Mouse (Mus musculus) hindbrain, embryonic 16.5 days (tissue): ENCODE data around the gene Shroom3. TPM values are rescaled to one million over a fixed set of nuclear protein-coding genes. Genes with fewer than 3 reads are reported as not detected.

Source experiments
- ATAC-seq: fragments of 200-750 bp; cut with Nextera tagmentation; 2 replicates; pipeline ENCODE4 v1.8.0; 2017; ENCODE audit warnings: moderate TSS enrichment, moderate library complexity
- H3K27ac ChIP-seq: fragments of 300-500 bp; sonication (generic); 2 replicates; pipeline ENCODE4 v1.5.1; 2014; ENCODE audit warnings: low read depth, mild to moderate bottlenecking, control low read depth, low read length, moderate library complexity
- H3K27me3 ChIP-seq: fragments of 300-500 bp; sonication (generic); replicated peaks from 2 replicates; pipeline ENCODE4 v1.6.1; 2014; ENCODE audit warnings: low read length; ENCODE audit not compliant: control insufficient read depth, insufficient read depth
- H3K36me3 ChIP-seq: fragments of 300-500 bp; sonication (generic); 2 replicates; pipeline ENCODE4 v1.6.1; 2014; ENCODE audit warnings: mild to moderate bottlenecking, low read length, moderate library complexity, mixed read lengths; ENCODE audit not compliant: control insufficient read depth, insufficient read depth
- H3K4me1 ChIP-seq: fragments of 300-500 bp; sonication (generic); 2 replicates; pipeline ENCODE4 v1.6.1; 2014; ENCODE audit warnings: low read depth, low read length; ENCODE audit not compliant: control insufficient read depth, insufficient read depth
- H3K4me2 ChIP-seq: fragments of 300-500 bp; sonication (generic); 2 replicates; pipeline ENCODE4 v1.6.1; 2014; ENCODE audit warnings: mild to moderate bottlenecking, low read length, control low read depth, moderate library complexity
- H3K4me3 ChIP-seq: fragments of 300-500 bp; sonication (generic); 2 replicates; pipeline ENCODE4 v1.5.1; 2014; ENCODE audit warnings: mild to moderate bottlenecking, low read length, control low read depth, moderate library complexity
- H3K9ac ChIP-seq: fragments of 300-500 bp; sonication (generic); 2 replicates; pipeline ENCODE4 v1.6.1; 2014; ENCODE audit warnings: low read depth, mild to moderate bottlenecking, control low read depth, low read length, moderate library complexity
- H3K9me3 ChIP-seq: fragments of 300-500 bp; sonication (generic); 2 replicates; pipeline ENCODE4 v1.6.1; 2014; ENCODE audit warnings: mild to moderate bottlenecking, low read length, moderate library complexity; ENCODE audit not compliant: control insufficient read depth
- WGBS: fragments of 180-500 bp; shearing (Covaris S2); extraction: QIAGEN DNeasy Blood & Tissue Kit; methylation state at CpG from one replicate; pipeline ENCODE4 v1.1.7; 2014; 5-methylcytosine and 5-hydroxymethylcytosine counted together
- microRNA counts: library from miRNA; unstranded; fragments of <30 nt; microRNA quantifications from one replicate; lab custom pipeline; 2016
- microRNA-seq: library from miRNA; unstranded; fragments of <30 nt; microRNA quantifications from one replicate; pipeline ENCODE4, GENCODE M21; 2017
- polyA plus RNA-seq: library from polyadenylated mRNA; unstranded; fragments of >200 nt; fragmentation: Nextera tagmentation; extraction: Ambion mirVana; gene quantifications from 2 replicates; pipeline ENCODE4 v1.2.1, GENCODE M21; 2015

Shroom3 gene
- polyA plus RNA-seq, 1 experiment from 2014 or later, result 1.4 TPM

DNA sequence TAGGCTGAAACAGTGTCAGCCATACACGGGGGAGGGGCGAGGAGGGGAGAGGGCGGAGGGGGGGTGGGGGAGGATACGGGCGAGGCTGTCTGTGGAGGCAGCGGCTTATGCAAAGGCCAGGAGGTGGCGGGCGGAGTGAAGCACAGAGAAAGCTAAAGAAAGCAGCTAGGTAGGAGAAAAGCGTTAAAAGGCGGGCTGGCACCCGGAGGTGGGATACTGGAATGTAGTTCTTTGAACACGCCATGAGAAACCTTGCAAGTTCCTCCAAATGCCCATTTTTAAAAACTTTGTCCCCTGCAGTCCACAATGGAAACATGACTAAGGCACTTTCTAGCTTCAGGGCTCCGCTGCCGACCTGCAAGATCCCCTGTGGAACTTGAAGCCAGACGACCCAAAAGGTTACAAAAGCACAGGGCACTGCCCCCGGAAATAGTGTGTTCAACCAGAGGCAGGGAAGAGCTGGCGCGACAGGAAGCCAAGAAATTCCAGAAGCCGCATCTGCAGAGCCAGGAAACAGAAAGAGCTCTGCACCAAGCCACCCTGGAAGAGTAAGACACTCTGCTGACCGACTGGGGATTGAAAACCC lies 322.1 kb downstream of the Shroom3 start:
- H3K27me3 ChIP-seq, result no peaks in the 10 kb centered on the region
- no peaks in the 10 kb centered on the region for H3K36me3 ChIP-seq
- no peaks in the 10 kb centered on the region for H3K9me3 ChIP-seq
- H3K9ac ChIP-seq, result 0 out of 2 replicates have a peak overlapping the region, but pooled peaks have one; percentile 8
- H3K27ac ChIP-seq, result no peak overlapping the region
- H3K4me3 ChIP-seq, result peak overlapping the region; percentile 16
- no peak; the same call in 1 of the 2 replicates for ATAC-seq
- 8% methylated on average over 20 of the region's 20 CpGs for WGBS
- peaks cover 2% of the 10 kb centered on the region; the same call in 1 of the 2 replicates for H3K4me1 ChIP-seq
- peak overlapping the region; percentile 26 for H3K4me2 ChIP-seq

DNA sequence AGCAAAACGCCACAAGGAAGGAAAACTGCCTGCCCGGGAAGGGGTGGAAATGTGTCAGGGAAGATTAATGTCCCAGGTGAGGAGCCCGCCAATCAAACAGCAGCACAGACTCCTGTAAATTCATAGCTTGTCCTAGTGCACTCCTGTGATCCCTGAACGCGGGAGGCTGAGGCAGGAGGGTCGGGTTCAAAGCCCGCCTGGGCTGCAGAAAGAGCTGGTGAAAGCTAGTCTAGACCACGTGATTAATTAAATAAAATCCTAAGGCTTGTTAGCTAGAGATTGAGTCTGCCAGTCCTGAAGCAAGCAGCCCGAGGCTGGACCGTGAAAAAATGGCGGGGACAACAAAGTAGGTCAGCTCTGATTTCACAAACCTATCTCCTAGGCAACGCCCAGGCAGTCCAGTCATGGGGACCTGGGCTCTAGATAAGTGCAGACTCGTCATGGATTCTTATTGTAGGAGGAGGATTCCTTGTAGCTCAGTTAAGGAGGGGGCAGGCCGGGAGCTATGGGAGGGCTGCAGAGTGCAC lies 322.6 kb downstream of the Shroom3 start:
- WGBS, result 40% methylated on average over 14 of the region's 14 CpGs
- Histone ChIP-seq H3K27me3 (no peaks in the 10 kb centered on the region), H3K36me3 (no peaks in the 10 kb centered on the region), H3K4me2 (peak overlapping the region; percentile 26), H3K9me3 (no peaks in the 10 kb centered on the region), H3K4me3 (peak overlapping the region; percentile 16), H3K4me1 (peaks cover 2% of the 10 kb centered on the region; the same call in 1 of the 2 replicates), H3K9ac (no peak overlapping the region), H3K27ac (no peak overlapping the region)
- peak; percentile 83 for ATAC-seq

DNA sequence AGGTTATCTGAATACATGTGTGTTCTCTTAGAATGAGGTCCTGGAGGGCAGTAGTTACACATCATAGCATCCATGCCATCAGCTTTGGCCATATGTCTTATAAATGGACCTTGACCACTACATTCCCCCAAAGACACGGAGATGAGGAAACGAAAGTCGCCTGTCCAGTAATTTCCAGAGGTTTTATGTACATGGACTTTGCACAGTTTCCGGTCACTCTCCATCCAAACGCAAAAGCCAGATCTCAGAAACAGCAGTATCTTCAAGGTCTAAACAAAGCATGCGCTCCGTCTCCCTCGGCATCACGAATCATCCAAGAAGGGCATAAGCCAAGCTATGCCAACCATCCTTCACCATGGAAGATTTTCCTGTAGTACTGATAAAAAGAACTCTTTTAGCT lies 325.0 kb downstream of the Shroom3 start:
- peaks cover 2% of the 10 kb centered on the region; the same call in 1 of the 2 replicates for H3K4me1 ChIP-seq
- 96% methylated on average over 9 of the region's 9 CpGs for WGBS
- no peaks in the 10 kb centered on the region for H3K9me3 ChIP-seq
- no peak overlapping the region for H3K4me2 ChIP-seq
- no peak for ATAC-seq
- no peak overlapping the region for H3K4me3 ChIP-seq
- H3K27me3 ChIP-seq, result no peaks in the 10 kb centered on the region
- H3K36me3 ChIP-seq, result no peaks in the 10 kb centered on the region
- no peak overlapping the region for H3K27ac ChIP-seq
- no peak overlapping the region for H3K9ac ChIP-seq

MicroRNAs encoded within 50 kb of the gene (microRNA counts, 519-probe panel; counts per million panel counts)
- microRNA mmu-miR-1961 (lab: Ali Mortazavi, UCI), result 2,300 counts per million, percentile 53 among the panel's probes with 10 or more counts

Small RNA genes within 50 kb of the gene (microRNA-seq; reads per million reads assigned to microRNA genes)
- not detected for gene Mir1961

Other genes starting within 250 kb of the Shroom3 start
- gene Nup54, start 248.2 kb upstream of the Shroom3 start, polyA plus RNA-seq, result 56.4 and 58.3 TPM in 2 replicates
- 23.1 and 23.5 TPM in 2 replicates for gene Scarb2, start 176.6 kb upstream of the Shroom3 start, polyA plus RNA-seq
- gene Fam47e, start 128.4 kb upstream of the Shroom3 start, polyA plus RNA-seq, result 2.2 and 2.3 TPM in 2 replicates
- gene Stbd1, start 80.4 kb upstream of the Shroom3 start, polyA plus RNA-seq, result 11.3 and 14.5 TPM in 2 replicates
- gene Ccdc158, start 8.2 kb upstream of the Shroom3 start, polyA plus RNA-seq, result 0.50 and 0.51 TPM in 2 replicates